Mouse (Mus musculus) testis, adult 2 months (tissue): ENCODE results near the gene Rexo1. TPM values are rescaled to one million over a fixed set of nuclear protein-coding genes. Genes with fewer than 3 reads are reported as not detected.

Experiments
- H3K27ac ChIP-seq: fragments of 200-500 bp; 2 replicates; pipeline ENCODE4 v1.5.1; 2012; ENCODE audit warnings: low read depth, low read length; ENCODE audit not compliant: control insufficient read depth, insufficient read depth
- H3K27me3 ChIP-seq: fragments of 200-500 bp; 2 replicates; pipeline ENCODE4 v1.6.1; 2012; ENCODE audit warnings: mild to moderate bottlenecking, low read length, moderate library complexity; ENCODE audit not compliant: control insufficient read depth, insufficient read depth
- H3K36me3 ChIP-seq: fragments of 200-500 bp; 2 replicates; pipeline ENCODE4 v1.6.1; 2012; ENCODE audit warnings: mild to moderate bottlenecking, low read length; ENCODE audit not compliant: control insufficient read depth, insufficient read depth
- H3K4me1 ChIP-seq: fragments of 200-500 bp; 2 replicates; pipeline ENCODE4 v1.6.1; 2012; ENCODE audit warnings: low read length; ENCODE audit not compliant: control insufficient read depth, insufficient read depth
- H3K4me3 ChIP-seq: fragments of 200-500 bp; 2 replicates; pipeline ENCODE4 v1.5.1; 2012; ENCODE audit warnings: low read depth, mild to moderate bottlenecking, low read length, moderate library complexity, mixed read lengths; ENCODE audit not compliant: control insufficient read depth
- CTCF ChIP-seq: fragments of 200-500 bp; IDR thresholded peaks from 2 replicates; pipeline ENCODE4 v1.5.1; 2012; ENCODE audit warnings: low read depth, mild to moderate bottlenecking, inconsistent platforms, low read length, moderate library complexity; ENCODE audit not compliant: control insufficient read depth, insufficient read depth, insufficient replicate concordance
- POLR2A ChIP-seq: fragments of 200-500 bp; IDR thresholded peaks from 2 replicates; pipeline ENCODE4 v1.6.1; 2012; ENCODE audit warnings: low read depth, mild to moderate bottlenecking, inconsistent platforms, low read length, moderate library complexity; ENCODE audit not compliant: control insufficient read depth
- polyA plus RNA-seq: library from polyadenylated mRNA; depleted of rRNA; stranded (reverse); fragments of >200 nt; gene quantifications from 2 replicates; pipeline ENCODE4 v1.2.3, GENCODE M21; 2012

The Rexo1 gene
- polyA plus RNA-seq, 1 experiment, result 201 TPM

DNA sequence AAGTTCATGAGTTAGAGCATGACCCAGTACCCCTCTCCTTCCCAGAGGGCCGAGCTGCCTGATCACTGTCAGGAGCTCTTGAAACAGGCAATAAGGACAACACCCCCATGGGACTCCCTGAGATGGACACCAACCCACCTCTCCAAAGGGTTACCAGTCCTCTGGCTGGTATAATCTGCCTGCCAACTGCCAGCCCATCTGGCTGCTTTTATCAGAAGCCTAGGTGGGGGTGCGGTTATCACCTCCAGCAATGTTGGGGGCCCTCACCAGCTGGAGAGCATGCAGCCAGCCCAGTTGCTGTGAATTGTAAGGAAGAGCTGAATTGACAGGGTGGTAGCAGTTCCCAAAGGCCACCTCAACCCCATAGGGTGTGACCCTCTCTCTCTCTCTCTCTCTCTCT is 11.1 kb upstream of the Rexo1 start:
- Histone ChIP-seq H3K27ac (no peak overlapping the region), H3K36me3 (no peaks in the 10 kb centered on the region), H3K4me1 (peaks cover 41% of the 10 kb centered on the region), H3K4me3 (no peak overlapping the region), H3K27me3 (no peaks in the 10 kb centered on the region)
- TF ChIP-seq POLR2A (no peak), CTCF (no peak)

DNA sequence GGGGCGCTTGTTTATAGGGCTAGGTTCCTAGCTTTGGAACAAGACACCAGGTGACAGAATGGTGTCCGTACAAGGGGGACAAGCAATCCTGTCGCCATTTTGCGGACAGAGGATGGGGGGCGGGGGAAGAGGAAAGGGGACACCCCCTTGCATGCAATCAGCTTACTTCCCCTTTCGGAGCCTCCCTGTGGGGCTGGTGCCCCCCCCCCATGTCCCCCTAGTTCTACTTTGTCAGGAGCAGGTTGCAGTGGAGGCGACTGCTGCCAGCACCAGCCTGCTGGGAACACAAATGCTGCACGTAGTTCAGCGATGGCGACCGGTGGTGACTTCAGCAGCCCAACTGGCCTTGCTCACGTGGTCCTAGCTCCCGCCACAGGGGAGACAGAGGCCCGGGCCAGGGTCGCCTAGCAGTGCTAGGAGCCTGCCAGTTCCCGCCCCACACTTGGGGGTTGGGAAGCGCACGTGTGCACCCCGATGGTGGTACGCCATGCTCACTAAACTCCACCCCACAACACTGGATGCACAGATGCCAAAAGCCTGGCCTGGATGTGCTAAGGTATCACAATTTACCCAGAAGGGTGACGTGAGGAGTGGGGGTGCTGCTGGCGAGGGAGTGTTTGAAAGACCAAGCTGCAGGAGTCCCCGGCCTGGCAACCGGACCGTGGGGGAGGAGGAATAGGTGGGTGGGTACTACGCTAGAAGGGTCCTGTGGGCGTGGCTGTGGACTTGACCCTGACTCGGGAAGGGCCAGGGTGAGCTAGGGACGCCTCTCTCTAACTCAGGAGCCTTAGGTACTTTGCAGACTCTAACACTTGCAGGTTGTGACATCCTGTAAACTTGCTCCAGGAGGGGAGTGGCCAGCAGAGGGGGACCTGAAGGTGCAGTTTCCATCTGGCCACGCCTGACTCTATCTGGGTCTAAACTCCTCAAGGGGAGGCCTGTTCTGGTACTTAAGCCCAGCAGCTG is 9.8 kb upstream of the Rexo1 start:
- Histone ChIP-seq H3K27ac (no peak overlapping the region), H3K4me1 (peaks cover 36% of the 10 kb centered on the region), H3K27me3 (no peaks in the 10 kb centered on the region), H3K4me3 (no peak overlapping the region), H3K36me3 (no peaks in the 10 kb centered on the region)
- TF ChIP-seq CTCF (no peak), POLR2A (no peak)

- H3K4me3 ChIP-seq, result no peak overlapping the region
- peaks cover 29% of the 10 kb centered on the region for H3K4me1 ChIP-seq
- no peaks in the 10 kb centered on the region for H3K36me3 ChIP-seq
- no peak overlapping the region for H3K27ac ChIP-seq
- TF ChIP-seq POLR2A (no peak), CTCF (no peak)
- no peaks in the 10 kb centered on the region for H3K27me3 ChIP-seq
These were observed 9.1 kb upstream of the Rexo1 start for GRCm38 (mm10) chr10:80570419-80570818.

DNA sequence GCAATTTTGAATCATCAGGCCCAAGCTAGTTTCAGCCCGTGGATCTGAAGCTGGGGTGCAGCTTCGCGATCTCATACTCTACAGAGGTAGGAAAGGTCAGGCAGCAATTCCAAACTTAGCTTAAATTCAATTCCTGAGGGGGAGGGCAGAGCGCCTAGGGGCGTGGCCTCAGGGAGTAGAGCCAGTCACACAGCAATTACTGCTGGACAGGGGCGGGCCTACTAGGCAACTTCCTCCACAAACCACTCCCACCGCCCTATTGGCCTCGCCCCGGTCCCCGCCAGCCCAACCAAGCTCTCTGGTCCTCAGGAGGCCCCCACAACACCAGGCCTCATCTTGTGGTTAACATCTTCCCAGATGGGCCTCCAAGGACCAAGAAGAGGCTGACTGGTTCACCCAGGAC is 8.3 kb upstream of the Rexo1 start:
- H3K27ac ChIP-seq, result no peak overlapping the region
- H3K36me3 ChIP-seq, result no peaks in the 10 kb centered on the region
- no peaks in the 10 kb centered on the region for H3K27me3 ChIP-seq
- H3K4me1 ChIP-seq, result peaks cover 27% of the 10 kb centered on the region
- TF ChIP-seq POLR2A, result no peak
- no peak for TF ChIP-seq CTCF
- no peak overlapping the region for H3K4me3 ChIP-seq

GRCm38 (mm10) chr10:80568876-80569275 is 7.5 kb upstream of the Rexo1 start:
- Histone ChIP-seq H3K27ac (no peak overlapping the region), H3K27me3 (no peaks in the 10 kb centered on the region), H3K4me3 (no peak overlapping the region), H3K36me3 (no peaks in the 10 kb centered on the region), H3K4me1 (peaks cover 27% of the 10 kb centered on the region)
- TF ChIP-seq POLR2A (no peak), CTCF (no peak)

GRCm38 (mm10) chr10:80566375-80567092 is 5.2 kb upstream of the Rexo1 start:
- no peak for TF ChIP-seq POLR2A
- peak; percentile 98 for TF ChIP-seq CTCF
- Histone ChIP-seq H3K27ac (no peak overlapping the region), H3K4me3 (no peak overlapping the region), H3K27me3 (no peaks in the 10 kb centered on the region), H3K36me3 (no peaks in the 10 kb centered on the region), H3K4me1 (peaks cover 26% of the 10 kb centered on the region)

- Histone ChIP-seq H3K36me3 (no peaks in the 10 kb centered on the region), H3K27ac (peak overlapping the region; percentile 91), H3K4me3 (peak overlapping the region; percentile 99), H3K4me1 (peaks cover 24% of the 10 kb centered on the region), H3K27me3 (no peaks in the 10 kb centered on the region)
- TF ChIP-seq POLR2A (no peak), CTCF (no peak)
These were observed 739 bp downstream of the Rexo1 start for GRCm38 (mm10) chr10:80560621-80561020.
